Mouse (Mus musculus): ENCODE results near the gene Bmper. TPM values are rescaled to one million over a fixed set of nuclear protein-coding genes. Genes with fewer than 3 reads are reported as not detected.

Bmper gene
- polyA plus RNA-seq, 1 experiment from 2014 or later, result 0.38 TPM

- H3K4me2 ChIP-seq, result no peak overlapping the region
- no peaks in the 10 kb centered on the region for H3K4me1 ChIP-seq (replicated peaks)
- H3K36me3 ChIP-seq (replicated peaks), result no peaks in the 10 kb centered on the region
- no peaks in the 10 kb centered on the region for H3K27me3 ChIP-seq
- no peak overlapping the region for H3K4me3 ChIP-seq (replicated peaks)
- 51% methylated on average over 6 of the region's 6 CpGs for WGBS (ENCODE audit: insufficient replicate concordance)
- ATAC-seq (ENCODE audit: insufficient read depth), result no peak
- no peak overlapping the region for H3K27ac ChIP-seq (replicated peaks)
- no peaks in the 10 kb centered on the region for H3K9me3 ChIP-seq (replicated peaks)
- H3K9ac ChIP-seq, result no peak overlapping the region
Measured at GRCm38 (mm10) chr9:23236635-23237279, 13.9 kb downstream of the Bmper start.

DNA sequence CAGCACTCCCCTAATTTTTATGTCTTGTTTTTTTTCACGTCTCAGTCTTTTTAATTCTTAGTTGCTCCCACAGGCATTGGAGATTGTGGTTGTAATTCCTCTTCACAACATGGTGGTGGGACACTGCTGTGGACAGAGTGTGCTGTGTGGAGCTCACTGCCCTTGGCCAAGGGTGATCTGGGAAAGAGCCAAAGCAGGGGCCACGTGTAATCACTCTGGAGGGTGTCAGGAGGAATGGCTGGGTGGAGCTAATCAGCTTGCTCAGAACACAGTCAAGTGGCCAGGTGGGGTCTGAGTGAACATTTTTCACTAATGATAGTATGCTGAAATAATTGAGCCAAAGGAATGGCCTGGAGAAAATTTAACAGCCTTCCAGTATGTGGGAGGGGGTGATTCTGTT, 16.1 kb downstream of the Bmper start:
- Histone ChIP-seq H3K27ac (replicated peaks) (no peak overlapping the region), H3K36me3 (replicated peaks) (no peaks in the 10 kb centered on the region), H3K27me3 (no peaks in the 10 kb centered on the region), H3K9me3 (replicated peaks) (no peaks in the 10 kb centered on the region), H3K4me1 (replicated peaks) (no peaks in the 10 kb centered on the region), H3K4me2 (no peak overlapping the region), H3K4me3 (replicated peaks) (no peak overlapping the region), H3K9ac (no peak overlapping the region)
- 29% methylated on average over 2 of the region's 2 CpGs for WGBS (ENCODE audit: insufficient replicate concordance)
- ATAC-seq (ENCODE audit: insufficient read depth), result no peak

GRCm38 (mm10) chr9:23242911-23243310, 20.0 kb downstream of the Bmper start:
- H3K27me3 ChIP-seq, result no peaks in the 10 kb centered on the region
- no peak overlapping the region for H3K4me2 ChIP-seq
- H3K4me3 ChIP-seq (replicated peaks), result no peak overlapping the region
- H3K4me1 ChIP-seq (replicated peaks), result no peaks in the 10 kb centered on the region
- H3K27ac ChIP-seq (replicated peaks), result no peak overlapping the region
- no peak overlapping the region for H3K9ac ChIP-seq
- no peaks in the 10 kb centered on the region for H3K36me3 ChIP-seq (replicated peaks)
- no peaks in the 10 kb centered on the region for H3K9me3 ChIP-seq (replicated peaks)
- WGBS (ENCODE audit: insufficient replicate concordance), result 60% methylated on average over 3 of the region's 3 CpGs
- no peak for ATAC-seq (ENCODE audit: insufficient read depth)

- Histone ChIP-seq H3K27ac (replicated peaks) (no peak overlapping the region), H3K9me3 (replicated peaks) (no peaks in the 10 kb centered on the region), H3K9ac (no peak overlapping the region), H3K4me1 (replicated peaks) (no peaks in the 10 kb centered on the region), H3K36me3 (replicated peaks) (no peaks in the 10 kb centered on the region), H3K4me3 (replicated peaks) (no peak overlapping the region), H3K27me3 (no peaks in the 10 kb centered on the region), H3K4me2 (no peak overlapping the region)
- 48% methylated on average over 6 of the region's 6 CpGs for WGBS (ENCODE audit: insufficient replicate concordance)
- no peak for ATAC-seq (ENCODE audit: insufficient read depth)
Measured at GRCm38 (mm10) chr9:23243869-23244268, 21.0 kb downstream of the Bmper start.

- H3K9ac ChIP-seq, result no peak overlapping the region
Measured at GRCm38 (mm10) chr9:23246389-23246788, 23.5 kb downstream of the Bmper start.

GRCm38 (mm10) chr9:23250026-23250425, 27.1 kb downstream of the Bmper start:
- 3% methylated on average over 5 of the region's 5 CpGs for WGBS (ENCODE audit: insufficient replicate concordance)
- no peak overlapping the region for H3K27ac ChIP-seq (replicated peaks)
- ATAC-seq (ENCODE audit: insufficient read depth), result no peak

More at GRCm38 (mm10) chr9:23246389-23246788, 23.5 kb downstream of the Bmper start:
- H3K9me3 ChIP-seq (replicated peaks), result no peaks in the 10 kb centered on the region
- no peaks in the 10 kb centered on the region for H3K27me3 ChIP-seq
- H3K4me1 ChIP-seq (replicated peaks), result no peaks in the 10 kb centered on the region
- H3K4me2 ChIP-seq, result no peak overlapping the region
- ATAC-seq (ENCODE audit: insufficient read depth), result no peak
- no peaks in the 10 kb centered on the region for H3K36me3 ChIP-seq (replicated peaks)
- H3K27ac ChIP-seq (replicated peaks), result no peak overlapping the region
- H3K4me3 ChIP-seq (replicated peaks), result no peak overlapping the region
- 72% methylated on average over 9 of the region's 9 CpGs for WGBS (ENCODE audit: insufficient replicate concordance)

DNA sequence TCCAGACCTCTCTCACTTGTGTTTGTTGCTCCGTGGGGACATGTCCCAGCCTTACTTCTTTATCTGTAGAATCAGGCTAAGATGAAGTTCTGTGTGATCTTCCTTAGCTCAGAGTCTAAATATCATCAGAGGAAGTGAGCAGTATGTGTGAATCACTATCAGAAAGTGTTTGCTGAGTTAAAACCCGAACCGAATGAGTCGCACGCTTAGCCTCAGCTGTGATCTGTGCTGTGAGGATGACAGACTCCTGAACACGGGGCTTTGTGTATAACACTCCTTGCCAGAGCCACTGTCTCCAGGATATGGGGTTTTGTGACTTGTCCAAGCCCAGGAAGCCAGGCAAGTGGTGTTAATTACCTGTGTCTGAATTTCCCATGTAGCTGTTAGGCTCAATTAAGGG, 28.1 kb downstream of the Bmper start:
- Histone ChIP-seq H3K4me3 (replicated peaks) (no peak overlapping the region), H3K27ac (replicated peaks) (no peak overlapping the region), H3K4me1 (replicated peaks) (no peaks in the 10 kb centered on the region), H3K4me2 (no peak overlapping the region), H3K9me3 (replicated peaks) (no peaks in the 10 kb centered on the region), H3K9ac (no peak overlapping the region), H3K36me3 (replicated peaks) (no peaks in the 10 kb centered on the region), H3K27me3 (no peaks in the 10 kb centered on the region)
- no peak for ATAC-seq (ENCODE audit: insufficient read depth)
- WGBS (ENCODE audit: insufficient replicate concordance), result 68% methylated on average over 6 of the region's 6 CpGs

More at GRCm38 (mm10) chr9:23250026-23250425, 27.1 kb downstream of the Bmper start:
- Histone ChIP-seq H3K36me3 (replicated peaks) (no peaks in the 10 kb centered on the region), H3K27me3 (no peaks in the 10 kb centered on the region), H3K9me3 (replicated peaks) (no peaks in the 10 kb centered on the region), H3K9ac (no peak overlapping the region), H3K4me2 (no peak overlapping the region), H3K4me3 (replicated peaks) (no peak overlapping the region), H3K4me1 (replicated peaks) (no peaks in the 10 kb centered on the region)

DNA sequence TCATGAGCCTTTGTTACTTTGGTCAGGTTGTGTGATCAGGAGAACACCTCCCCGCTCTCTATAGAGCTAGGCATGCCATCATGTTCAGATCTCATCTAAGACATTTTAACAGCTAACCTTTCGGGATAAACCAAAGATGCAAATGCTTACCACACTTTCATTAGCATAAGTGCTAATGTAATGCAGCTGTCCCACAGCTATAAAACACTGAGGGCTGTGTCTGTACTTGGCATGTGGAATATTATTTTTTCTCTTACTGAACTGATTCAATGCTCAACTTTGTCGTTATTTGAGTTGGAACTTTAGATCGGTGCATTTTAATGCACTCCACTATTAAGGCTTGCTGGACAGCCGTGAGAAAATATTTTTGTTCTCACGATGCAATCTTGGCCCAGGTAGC, 30.7 kb downstream of the Bmper start:
- Histone ChIP-seq H3K9me3 (replicated peaks) (no peaks in the 10 kb centered on the region), H3K4me1 (replicated peaks) (no peaks in the 10 kb centered on the region), H3K4me2 (no peak overlapping the region), H3K27ac (replicated peaks) (no peak overlapping the region), H3K27me3 (no peaks in the 10 kb centered on the region), H3K4me3 (replicated peaks) (no peak overlapping the region), H3K9ac (no peak overlapping the region), H3K36me3 (replicated peaks) (no peaks in the 10 kb centered on the region)
- no peak for ATAC-seq (ENCODE audit: insufficient read depth)
- WGBS (ENCODE audit: insufficient replicate concordance), result 69% methylated on average over 6 of the region's 6 CpGs

GRCm38 (mm10) chr9:23254237-23255214, 31.6 kb downstream of the Bmper start:
- WGBS (ENCODE audit: insufficient replicate concordance), result 61% methylated on average over 37 of the region's 37 CpGs
- Histone ChIP-seq H3K9me3 (replicated peaks) (no peaks in the 10 kb centered on the region), H3K27ac (replicated peaks) (no peak overlapping the region), H3K4me1 (replicated peaks) (no peaks in the 10 kb centered on the region), H3K36me3 (replicated peaks) (no peaks in the 10 kb centered on the region), H3K27me3 (no peaks in the 10 kb centered on the region), H3K9ac (no peak overlapping the region), H3K4me3 (replicated peaks) (no peak overlapping the region), H3K4me2 (no peak overlapping the region)
- ATAC-seq (ENCODE audit: insufficient read depth), result no peak

DNA sequence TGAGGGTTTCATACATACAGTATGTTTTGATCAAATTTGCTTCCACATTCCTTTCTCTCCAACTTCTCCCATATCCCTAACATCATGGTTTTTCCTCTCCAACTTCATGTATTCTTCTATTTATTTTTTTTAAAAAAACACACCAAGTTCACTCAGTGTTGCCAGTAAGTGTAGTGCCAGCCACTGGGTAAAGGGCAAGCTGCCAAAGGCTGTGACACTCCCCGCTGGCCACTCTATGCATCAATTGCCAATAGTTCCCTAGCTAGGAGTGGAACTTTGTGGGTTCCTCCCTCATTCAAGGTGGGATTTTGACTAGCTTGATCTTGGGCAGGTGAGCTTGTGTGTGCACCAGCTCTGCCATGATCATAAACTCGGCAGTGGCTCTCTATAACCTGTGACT, 33.0 kb downstream of the Bmper start:
- H3K4me2 ChIP-seq, result no peak overlapping the region
- H3K4me3 ChIP-seq (replicated peaks), result no peak overlapping the region
- WGBS (ENCODE audit: insufficient replicate concordance), result 41% methylated on average over 2 of the region's 2 CpGs
- H3K9me3 ChIP-seq (replicated peaks), result no peaks in the 10 kb centered on the region
- no peaks in the 10 kb centered on the region for H3K36me3 ChIP-seq (replicated peaks)
- no peaks in the 10 kb centered on the region for H3K4me1 ChIP-seq (replicated peaks)
- no peaks in the 10 kb centered on the region for H3K27me3 ChIP-seq
- H3K27ac ChIP-seq (replicated peaks), result no peak overlapping the region
- no peak for ATAC-seq (ENCODE audit: insufficient read depth)
- no peak overlapping the region for H3K9ac ChIP-seq

DNA sequence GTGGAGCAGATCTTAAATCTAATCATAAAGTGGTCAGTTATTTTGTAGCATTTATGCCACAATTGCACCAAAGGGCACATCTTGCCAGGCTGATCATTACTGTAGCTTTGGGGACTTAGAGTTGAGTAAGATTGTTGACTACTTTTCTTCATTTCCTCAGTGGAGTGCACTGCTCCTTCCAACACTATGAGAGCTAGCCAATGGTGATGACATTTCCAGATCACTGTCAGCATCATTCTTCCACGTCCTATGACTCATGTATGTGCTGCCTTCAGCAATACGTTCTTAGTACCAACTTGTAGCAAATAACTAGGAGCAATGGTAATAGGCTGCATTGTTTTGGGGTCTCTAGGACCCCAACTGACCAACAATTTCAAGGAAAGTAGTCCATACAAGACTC, 33.7 kb downstream of the Bmper start:
- Histone ChIP-seq H3K36me3 (replicated peaks) (no peaks in the 10 kb centered on the region), H3K9ac (no peak overlapping the region), H3K4me3 (replicated peaks) (no peak overlapping the region), H3K4me2 (no peak overlapping the region), H3K27me3 (no peaks in the 10 kb centered on the region), H3K27ac (replicated peaks) (no peak overlapping the region), H3K9me3 (replicated peaks) (no peaks in the 10 kb centered on the region), H3K4me1 (replicated peaks) (no peaks in the 10 kb centered on the region)
- WGBS (ENCODE audit: insufficient replicate concordance), result 53% methylated on average over 2 of the region's 2 CpGs
- ATAC-seq (ENCODE audit: insufficient read depth), result no peak

Data from liver, embryonic 15.5 days (tissue).